8 mouse cellular contexts compared by ENCODE assay signal in genomic region chr9:21036666-21037065, GRCm38 (mm10). TPM values are rescaled to one million over a fixed set of nuclear protein-coding genes. Genes with fewer than 3 reads are reported as not detected.
DNase-seq lines count a peak whose midpoint lies in the region; ATAC-seq and TF ChIP-seq lines count a peak whose summit lies in the region.

No protein-coding gene starts in this region.

- peaks cover 77% of the 10 kb centered on the region for H3K27me3 ChIP-seq in kidney, embryonic 16.5 days (ENCODE audit: insufficient read depth, low read length)
- peaks cover 87% of the 10 kb centered on the region for H3K27me3 ChIP-seq in E14TG2a.4 (ENCODE audit: insufficient read depth, low read length)
- peaks cover 88% of the 10 kb centered on the region for H3K27me3 ChIP-seq in embryonic facial prominence, embryonic 15.5 days
- peaks cover 79% of the 10 kb centered on the region for H3K27me3 ChIP-seq in limb, embryonic 14.5 days (ENCODE audit: control insufficient read depth, insufficient read depth, low read length)

- H3K4me3 ChIP-seq in kidney, embryonic 16.5 days (ENCODE audit: low read length) = peak overlapping the region; percentile 14
- peak overlapping the region; percentile 72 for H3K4me3 ChIP-seq in E14TG2a.4 (replicated peaks; ENCODE audit: low read length)
- H3K4me3 ChIP-seq in embryonic facial prominence, embryonic 15.5 days (replicated peaks) = peak overlapping the region; percentile 40; the same call in 1 of the 2 replicates
- peak overlapping the region; percentile 37 for H3K4me3 ChIP-seq in limb, embryonic 14.5 days (replicated peaks; ENCODE audit: low read length)

- 1% methylated on average over 22 of the region's 22 CpGs for WGBS in kidney, embryonic 16.5 days
- WGBS in embryonic facial prominence, embryonic 15.5 days = 1% methylated on average over 22 of the region's 22 CpGs
- under 1% methylated on average over 22 of the region's 22 CpGs for WGBS in limb, embryonic 14.5 days

- H3K4me1 ChIP-seq in kidney, embryonic 16.5 days (ENCODE audit: insufficient read depth, low read length) = peaks cover 53% of the 10 kb centered on the region
- H3K4me1 ChIP-seq in E14TG2a.4 (replicated peaks; ENCODE audit: low read depth, low read length) = peaks cover 72% of the 10 kb centered on the region
- H3K4me1 ChIP-seq in embryonic facial prominence, embryonic 15.5 days = peaks cover 43% of the 10 kb centered on the region
- peaks cover 21% of the 10 kb centered on the region for H3K4me1 ChIP-seq in limb, embryonic 14.5 days (ENCODE audit: control insufficient read depth, insufficient read depth, low read length)

- no peak overlapping the region for H3K9ac ChIP-seq in kidney, embryonic 16.5 days (replicated peaks; ENCODE audit: low read length)
- H3K9ac ChIP-seq in embryonic facial prominence, embryonic 15.5 days = no peak overlapping the region
- no peak overlapping the region for H3K9ac ChIP-seq in limb, embryonic 14.5 days (ENCODE audit: low read depth, low read length, severe bottlenecking)

- no peak for TF ChIP-seq POLR2A in limb, embryonic 14.5 days (IDR thresholded peaks at IDR 0.05; ENCODE audit: borderline replicate concordance, extremely low read depth, insufficient read depth, insufficient read length)

- H3K27ac ChIP-seq in kidney, embryonic 16.5 days (ENCODE audit: low read length) = no peak overlapping the region
- no peak overlapping the region for H3K27ac ChIP-seq in embryonic facial prominence, embryonic 15.5 days (replicated peaks)
- H3K27ac ChIP-seq in limb, embryonic 14.5 days (replicated peaks; ENCODE audit: low read depth, low read length) = no peak overlapping the region

- no peak for ATAC-seq in kidney, embryonic 16.5 days (ENCODE audit: low FRiP score, low TSS enrichment)
- no peak for ATAC-seq in embryonic facial prominence, embryonic 15.5 days (ENCODE audit: insufficient number of reproducible peaks, low FRiP score, low TSS enrichment, low read depth)
- ATAC-seq in limb, embryonic 14.5 days (ENCODE audit: low FRiP score, low read depth) = no peak
- ATAC-seq in erythroid progenitor cell, adult 5-6 weeks (replicated peaks; ENCODE audit: low FRiP score, poor library complexity, severe bottlenecking) = no peak

- no peaks in the 10 kb centered on the region for H3K9me3 ChIP-seq in kidney, embryonic 16.5 days (ENCODE audit: low read length)
- H3K9me3 ChIP-seq in E14TG2a.4 (ENCODE audit: low read length) = no peaks in the 10 kb centered on the region
- no peaks in the 10 kb centered on the region for H3K9me3 ChIP-seq in embryonic facial prominence, embryonic 15.5 days (replicated peaks)
- no peaks in the 10 kb centered on the region for H3K9me3 ChIP-seq in limb, embryonic 14.5 days (ENCODE audit: control insufficient read depth, low read length)

- no peaks in the 10 kb centered on the region for H3K36me3 ChIP-seq in kidney, embryonic 16.5 days (ENCODE audit: insufficient read depth, low read length)
- no peaks in the 10 kb centered on the region for H3K36me3 ChIP-seq in E14TG2a.4 (ENCODE audit: insufficient read depth, low read length)
- H3K36me3 ChIP-seq in embryonic facial prominence, embryonic 15.5 days = no peaks in the 10 kb centered on the region
- H3K36me3 ChIP-seq in limb, embryonic 14.5 days (ENCODE audit: control insufficient read depth, insufficient read depth, low read length) = no peaks in the 10 kb centered on the region

- no peak for TF ChIP-seq CTCF in E14TG2a.4 (conservative IDR thresholded peaks at IDR 0.05; ENCODE audit: low read length)

- no peak for DNase-seq in kidney, adult 18-20 months
- no peak for DNase-seq in limb, embryonic 14.5 days (ENCODE audit: low spot score)
- no peak for DNase-seq in gastrocnemius, postnatal 10 days
- no peak for DNase-seq in cerebellum, adult 8-10 months

- peak overlapping the region; percentile 56 for H3K4me2 ChIP-seq in kidney, embryonic 16.5 days (replicated peaks; ENCODE audit: low read depth, low read length)
- H3K4me2 ChIP-seq in embryonic facial prominence, embryonic 15.5 days (replicated peaks) = peak overlapping the region; percentile 72; the same call in 1 of the 2 replicates
- H3K4me2 ChIP-seq in limb, embryonic 14.5 days (replicated peaks; ENCODE audit: low read depth, low read length, severe bottlenecking) = peak overlapping the region; percentile 54; the same call in 1 of the 2 replicates

RNA-seq across cellular contexts. Expression of gene Icam5, which starts 4.8 kb away (rescaled TPM):
- 0.39 and 0.45 TPM in 2 replicates for polyA plus RNA-seq in kidney, embryonic 16.5 days (2015; fragmentation: Nextera tagmentation; extraction: Ambion mirVana)
- polyA plus RNA-seq in embryonic facial prominence, embryonic 15.5 days (2015; fragmentation: Nextera tagmentation; extraction: Ambion mirVana) = 0.20 TPM in 2 replicates
- 0.23 and 0.34 TPM in 2 replicates for polyA plus RNA-seq in limb, embryonic 14.5 days (2012; rRNA removed)
- polyA plus RNA-seq in limb, embryonic 14.5 days (2014; fragmentation: Nextera tagmentation; extraction: Ambion mirVana) = 0.08 and 0.11 TPM in 2 replicates
- total RNA-seq in erythroid progenitor cell, adult 5-6 weeks (2015; ENCODE audit: low replicate concordance) = 1.3 and 1.4 TPM in 2 replicates
- 1.3 and 3.5 TPM in 2 replicates for total RNA-seq in erythroid progenitor cell, adult 5-6 weeks (2017; ENCODE audit: low replicate concordance)
- total RNA-seq in gastrocnemius, postnatal 10 days (2021) = under 1 TPM; 0.14 to 0.25 TPM

RNA-seq across cellular contexts. Expression of gene Icam4, which starts 7.5 kb away (rescaled TPM):
- polyA plus RNA-seq in kidney, embryonic 16.5 days (2015; fragmentation: Nextera tagmentation; extraction: Ambion mirVana) = 0.84 and 0.91 TPM in 2 replicates
- 0.59 and 1.0 TPM in 2 replicates for polyA plus RNA-seq in embryonic facial prominence, embryonic 15.5 days (2015; fragmentation: Nextera tagmentation; extraction: Ambion mirVana)
- polyA plus RNA-seq in limb, embryonic 14.5 days (2012; rRNA removed) = 0.26 and 0.47 TPM in 2 replicates
- polyA plus RNA-seq in limb, embryonic 14.5 days (2014; fragmentation: Nextera tagmentation; extraction: Ambion mirVana) = 0.99 and 1.3 TPM in 2 replicates
- 164 and 214 TPM in 2 replicates for total RNA-seq in erythroid progenitor cell, adult 5-6 weeks (2015; ENCODE audit: low replicate concordance)
- total RNA-seq in erythroid progenitor cell, adult 5-6 weeks (2017; ENCODE audit: low replicate concordance) = 107 and 112 TPM in 2 replicates
- under 1 TPM in 1 of 2 experiments, not detected in 1; 0.70 TPM for total RNA-seq in gastrocnemius, postnatal 10 days (2021)

RNA-seq across cellular contexts. Expression of gene Icam1, which starts 20.9 kb away (rescaled TPM):
- 14.2 and 18.0 TPM in 2 replicates for polyA plus RNA-seq in kidney, embryonic 16.5 days (2015; fragmentation: Nextera tagmentation; extraction: Ambion mirVana)
- 20.7 and 21.7 TPM in 2 replicates for polyA plus RNA-seq in embryonic facial prominence, embryonic 15.5 days (2015; fragmentation: Nextera tagmentation; extraction: Ambion mirVana)
- polyA plus RNA-seq in limb, embryonic 14.5 days (2012; rRNA removed) = 15.5 and 16.6 TPM in 2 replicates
- 18.3 and 21.2 TPM in 2 replicates for polyA plus RNA-seq in limb, embryonic 14.5 days (2014; fragmentation: Nextera tagmentation; extraction: Ambion mirVana)
- 1.3 TPM in 1 of 2 replicates, not detected in the other for total RNA-seq in erythroid progenitor cell, adult 5-6 weeks (2015; ENCODE audit: low replicate concordance)
- total RNA-seq in erythroid progenitor cell, adult 5-6 weeks (2017; ENCODE audit: low replicate concordance) = 1.5 and 9.0 TPM in 2 replicates
- total RNA-seq in gastrocnemius, postnatal 10 days (2021) = 1 to 10 TPM; 3.8 to 5.6 TPM

RNA-seq across cellular contexts. Expression of gene Zglp1, which starts 30.2 kb away (rescaled TPM):
- 0.59 and 0.64 TPM in 2 replicates for polyA plus RNA-seq in kidney, embryonic 16.5 days (2015; fragmentation: Nextera tagmentation; extraction: Ambion mirVana)
- 0.39 and 1.5 TPM in 2 replicates for polyA plus RNA-seq in embryonic facial prominence, embryonic 15.5 days (2015; fragmentation: Nextera tagmentation; extraction: Ambion mirVana)
- 1.4 TPM in 1 of 2 replicates, not detected in the other for polyA plus RNA-seq in limb, embryonic 14.5 days (2012; rRNA removed)
- 0.23 TPM in 1 of 2 replicates, not detected in the other for polyA plus RNA-seq in limb, embryonic 14.5 days (2014; fragmentation: Nextera tagmentation; extraction: Ambion mirVana)
- total RNA-seq in erythroid progenitor cell, adult 5-6 weeks (2015; ENCODE audit: low replicate concordance) = 6.8 TPM in 1 of 2 replicates, not detected in the other
- not detected in 2 replicates for total RNA-seq in erythroid progenitor cell, adult 5-6 weeks (2017; ENCODE audit: low replicate concordance)
- total RNA-seq in gastrocnemius, postnatal 10 days (2021) = not detected

RNA-seq across cellular contexts. Expression of gene Mrpl4, which starts 34.1 kb away (rescaled TPM):
- 161 and 169 TPM in 2 replicates for polyA plus RNA-seq in kidney, embryonic 16.5 days (2015; fragmentation: Nextera tagmentation; extraction: Ambion mirVana)
- polyA plus RNA-seq in embryonic facial prominence, embryonic 15.5 days (2015; fragmentation: Nextera tagmentation; extraction: Ambion mirVana) = 122 and 126 TPM in 2 replicates
- polyA plus RNA-seq in limb, embryonic 14.5 days (2012; rRNA removed) = 89.0 and 114 TPM in 2 replicates
- polyA plus RNA-seq in limb, embryonic 14.5 days (2014; fragmentation: Nextera tagmentation; extraction: Ambion mirVana) = 115 and 118 TPM in 2 replicates
- 13.0 and 22.0 TPM in 2 replicates for total RNA-seq in erythroid progenitor cell, adult 5-6 weeks (2015; ENCODE audit: low replicate concordance)
- 13.3 and 18.0 TPM in 2 replicates for total RNA-seq in erythroid progenitor cell, adult 5-6 weeks (2017; ENCODE audit: low replicate concordance)
- 10 to 100 TPM; 48.4 to 49.1 TPM for total RNA-seq in gastrocnemius, postnatal 10 days (2021)

Comparison
In these comparisons a context has a peak if more than half of its experiments do, and no peak if none do; other contexts are left out.
1. H3K4me3 ChIP-seq: peak in every context shown above with its lines; median percentile 72 in E14TG2a.4; 40 in embryonic facial prominence, embryonic 15.5 days; 37 in limb, embryonic 14.5 days; 14 in kidney, embryonic 16.5 days.